Mouse (Mus musculus): ENCODE data around the gene Gja4. TPM values are rescaled to one million over a fixed set of nuclear protein-coding genes. Genes with fewer than 3 reads are reported as not detected.

Gja4 gene
- polyA plus RNA-seq, 1 experiment = 7.0 TPM

- 25% methylated on average over 4 of the region's 4 CpGs for WGBS
- H3K4me1 ChIP-seq (ENCODE audit: control insufficient read depth, insufficient read depth, insufficient read length, low read length) = no peaks in the 10 kb centered on the region
- no peaks in the 10 kb centered on the region for H3K27me3 ChIP-seq (ENCODE audit: control insufficient read depth, insufficient read depth, low read length)
- TF ChIP-seq POLR2A (IDR thresholded peaks at IDR 0.05; ENCODE audit: low read depth, low read length) (no peak), CTCF (IDR thresholded peaks at IDR 0.05; ENCODE audit: extremely low read depth, insufficient read length, insufficient replicate concordance, low read depth, low read length) (no peak)
- H3K36me3 ChIP-seq (ENCODE audit: control insufficient read depth, insufficient read depth, low read length) = no peaks in the 10 kb centered on the region
- H3K27ac ChIP-seq (ENCODE audit: insufficient read depth, low read depth, low read length) = no peak overlapping the region
- H3K4me3 ChIP-seq (ENCODE audit: low read depth, low read length) = no peak overlapping the region
Measured at GRCm38 (mm10) chr4:127349560-127350300, 35.9 kb upstream of the Gja4 start.

- TF ChIP-seq CTCF (IDR thresholded peaks at IDR 0.05; ENCODE audit: extremely low read depth, insufficient read length, insufficient replicate concordance, low read depth, low read length) = no peak
- TF ChIP-seq POLR2A (IDR thresholded peaks at IDR 0.05; ENCODE audit: low read depth, low read length) = no peak
- 58% methylated on average over 5 of the region's 5 CpGs for WGBS
- Histone ChIP-seq H3K27me3 (ENCODE audit: control insufficient read depth, insufficient read depth, low read length) (no peaks in the 10 kb centered on the region), H3K36me3 (ENCODE audit: control insufficient read depth, insufficient read depth, low read length) (no peaks in the 10 kb centered on the region), H3K27ac (ENCODE audit: insufficient read depth, low read depth, low read length) (no peak overlapping the region), H3K4me1 (ENCODE audit: control insufficient read depth, insufficient read depth, insufficient read length, low read length) (no peaks in the 10 kb centered on the region), H3K4me3 (ENCODE audit: low read depth, low read length) (no peak overlapping the region)
Measured at GRCm38 (mm10) chr4:127345000-127345399, 31.2 kb upstream of the Gja4 start.

GRCm38 (mm10) chr4:127341372-127341771, 27.5 kb upstream of the Gja4 start:
- no peak for TF ChIP-seq POLR2A (IDR thresholded peaks at IDR 0.05; ENCODE audit: low read depth, low read length)
- TF ChIP-seq CTCF (IDR thresholded peaks at IDR 0.05; ENCODE audit: extremely low read depth, insufficient read length, insufficient replicate concordance, low read depth, low read length) = no peak
- no peak overlapping the region for H3K27ac ChIP-seq (ENCODE audit: insufficient read depth, low read depth, low read length)
- WGBS = 38% methylated on average over 6 of the region's 6 CpGs
- no peaks in the 10 kb centered on the region for H3K4me1 ChIP-seq (ENCODE audit: control insufficient read depth, insufficient read depth, insufficient read length, low read length)
- H3K27me3 ChIP-seq (ENCODE audit: control insufficient read depth, insufficient read depth, low read length) = no peaks in the 10 kb centered on the region
- H3K36me3 ChIP-seq (ENCODE audit: control insufficient read depth, insufficient read depth, low read length) = no peaks in the 10 kb centered on the region
- no peak overlapping the region for H3K4me3 ChIP-seq (ENCODE audit: low read depth, low read length)

GRCm38 (mm10) chr4:127337668-127338067, 23.8 kb upstream of the Gja4 start:
- no peak for TF ChIP-seq POLR2A (IDR thresholded peaks at IDR 0.05; ENCODE audit: low read depth, low read length)
- TF ChIP-seq CTCF (IDR thresholded peaks at IDR 0.05; ENCODE audit: extremely low read depth, insufficient read length, insufficient replicate concordance, low read depth, low read length) = no peak
- Histone ChIP-seq H3K27me3 (ENCODE audit: control insufficient read depth, insufficient read depth, low read length) (no peaks in the 10 kb centered on the region), H3K36me3 (ENCODE audit: control insufficient read depth, insufficient read depth, low read length) (no peaks in the 10 kb centered on the region), H3K27ac (ENCODE audit: insufficient read depth, low read depth, low read length) (no peak overlapping the region), H3K4me3 (ENCODE audit: low read depth, low read length) (no peak overlapping the region), H3K4me1 (ENCODE audit: control insufficient read depth, insufficient read depth, insufficient read length, low read length) (no peaks in the 10 kb centered on the region)
- WGBS = 77% methylated on average over 5 of the region's 5 CpGs

- no peak for TF ChIP-seq CTCF (IDR thresholded peaks at IDR 0.05; ENCODE audit: extremely low read depth, insufficient read length, insufficient replicate concordance, low read depth, low read length)
- TF ChIP-seq POLR2A (IDR thresholded peaks at IDR 0.05; ENCODE audit: low read depth, low read length) = no peak
- no peak overlapping the region for H3K27ac ChIP-seq (ENCODE audit: insufficient read depth, low read depth, low read length)
- peaks cover 8% of the 10 kb centered on the region for H3K4me1 ChIP-seq (ENCODE audit: control insufficient read depth, insufficient read depth, insufficient read length, low read length)
- WGBS = 41% methylated on average over 5 of the region's 5 CpGs
- H3K36me3 ChIP-seq (ENCODE audit: control insufficient read depth, insufficient read depth, low read length) = no peaks in the 10 kb centered on the region
- no peak overlapping the region for H3K4me3 ChIP-seq (ENCODE audit: low read depth, low read length)
- H3K27me3 ChIP-seq (ENCODE audit: control insufficient read depth, insufficient read depth, low read length) = no peaks in the 10 kb centered on the region
Measured at GRCm38 (mm10) chr4:127334870-127335504, 21.1 kb upstream of the Gja4 start.

- no peak overlapping the region for H3K27ac ChIP-seq (ENCODE audit: insufficient read depth, low read depth, low read length)
- no peaks in the 10 kb centered on the region for H3K27me3 ChIP-seq (ENCODE audit: control insufficient read depth, insufficient read depth, low read length)
- peaks cover 2% of the 10 kb centered on the region; the same call in 1 of the 2 replicates for H3K36me3 ChIP-seq (ENCODE audit: control insufficient read depth, insufficient read depth, low read length)
- 56% methylated on average over 13 of the region's 13 CpGs for WGBS
- H3K4me1 ChIP-seq (ENCODE audit: control insufficient read depth, insufficient read depth, insufficient read length, low read length) = peaks cover 16% of the 10 kb centered on the region
- no peak overlapping the region for H3K4me3 ChIP-seq (ENCODE audit: low read depth, low read length)
- TF ChIP-seq CTCF (IDR thresholded peaks at IDR 0.05; ENCODE audit: extremely low read depth, insufficient read length, insufficient replicate concordance, low read depth, low read length) (no peak), POLR2A (IDR thresholded peaks at IDR 0.05; ENCODE audit: low read depth, low read length) (no peak)
Measured at GRCm38 (mm10) chr4:127331171-127331570, 17.3 kb upstream of the Gja4 start.
